Mouse (Mus musculus): ENCODE data around the gene Jmjd4.
A peak's percentile ranks its signal among the peaks of the same experiment; 100 is the strongest.

Jmjd4 gene

DNA sequence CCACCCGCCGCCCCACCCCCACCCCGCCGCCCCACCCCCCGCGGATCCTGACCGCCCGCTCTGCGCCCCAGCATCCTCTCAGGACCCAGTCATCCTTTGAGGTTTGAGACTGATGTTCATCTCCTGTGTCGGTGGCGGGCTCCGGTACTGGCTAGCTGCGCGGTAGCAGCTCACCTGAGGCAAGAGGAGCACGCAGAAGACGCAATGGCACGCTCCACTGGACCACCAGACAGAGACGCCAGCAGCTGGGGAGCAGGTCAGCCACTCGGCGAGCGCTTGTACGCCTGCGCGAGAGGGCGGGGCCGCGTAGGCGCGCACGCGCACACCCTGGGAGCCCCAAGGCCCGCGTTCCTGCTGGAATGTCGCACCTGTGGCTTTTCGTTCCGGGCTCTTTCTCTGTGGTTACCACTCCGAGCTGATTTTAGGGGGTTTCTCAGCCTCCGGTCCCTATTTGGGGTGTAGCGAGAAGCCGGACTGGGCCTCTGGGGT lies at the start of gene Jmjd4:
Jmjd4 (plus strand) TSS at position 305 of the 489 bp plus-strand sequence.
- peak; percentile 81 for DNase-seq (ENCODE audit: low read depth, low spot score)

DNA sequence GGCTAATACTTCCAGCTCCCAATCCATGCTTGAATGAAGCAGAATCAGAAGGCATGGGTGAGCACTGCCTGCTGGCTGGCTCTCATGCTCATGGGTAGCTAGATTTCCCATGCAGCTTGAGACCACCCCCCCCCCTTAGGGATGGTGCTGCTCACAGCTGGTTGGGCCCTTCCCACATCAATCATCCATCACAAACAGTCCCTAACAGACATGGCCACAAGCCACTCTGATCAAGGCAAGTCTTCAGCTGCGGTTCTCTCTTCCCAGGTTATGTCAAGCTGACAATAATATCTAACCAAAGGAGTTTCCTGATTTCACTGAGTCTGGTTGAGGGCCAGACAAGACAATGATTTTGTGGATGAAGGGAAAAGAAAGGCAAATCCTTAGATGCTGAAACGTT lies 49.0 kb upstream of the Jmjd4 start:
- DNase-seq (ENCODE audit: low read depth, low spot score) = no peak

DNA sequence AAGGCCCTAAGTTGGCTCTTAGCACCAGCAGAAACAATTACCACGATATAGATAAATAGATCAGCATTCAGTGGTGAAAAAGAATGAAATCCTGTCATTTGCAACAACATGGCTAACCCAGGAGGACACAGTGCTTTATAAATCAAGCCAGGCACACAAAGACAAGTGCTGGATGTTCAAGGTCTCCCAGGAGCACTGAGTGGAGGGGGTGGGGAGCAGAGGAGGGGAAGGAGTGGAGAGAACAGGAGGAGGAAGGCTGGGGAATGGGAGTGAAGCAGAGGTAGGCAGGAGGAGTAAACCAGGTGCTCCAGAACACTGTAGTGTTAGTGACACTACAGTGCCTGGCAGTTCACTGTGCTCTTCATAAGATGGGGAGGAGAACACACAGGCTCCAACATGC lies 44.1 kb upstream of the Jmjd4 start:
- DNase-seq (ENCODE audit: low read depth, low spot score) = no peak

DNA sequence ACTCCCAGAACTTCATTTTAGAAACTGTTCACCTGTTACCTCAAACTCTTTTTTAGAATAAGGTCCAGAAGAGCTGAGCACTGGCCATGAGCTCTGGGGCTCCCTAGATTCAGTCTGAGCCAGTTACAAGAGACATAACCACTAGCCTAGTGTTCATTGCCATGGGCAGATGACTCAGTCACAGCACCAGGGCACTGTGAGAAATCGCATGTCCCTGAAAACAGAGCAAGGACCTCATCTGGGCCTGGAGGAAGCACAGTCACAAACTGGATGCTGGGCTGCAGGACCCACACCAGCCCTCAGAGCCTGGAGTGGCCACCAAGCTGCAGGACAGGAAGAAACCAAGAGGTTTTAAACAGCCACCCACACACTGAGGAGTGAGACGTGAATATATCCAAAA lies 39.0 kb upstream of the Jmjd4 start:
- no peak for DNase-seq (ENCODE audit: low read depth, low spot score)

DNA sequence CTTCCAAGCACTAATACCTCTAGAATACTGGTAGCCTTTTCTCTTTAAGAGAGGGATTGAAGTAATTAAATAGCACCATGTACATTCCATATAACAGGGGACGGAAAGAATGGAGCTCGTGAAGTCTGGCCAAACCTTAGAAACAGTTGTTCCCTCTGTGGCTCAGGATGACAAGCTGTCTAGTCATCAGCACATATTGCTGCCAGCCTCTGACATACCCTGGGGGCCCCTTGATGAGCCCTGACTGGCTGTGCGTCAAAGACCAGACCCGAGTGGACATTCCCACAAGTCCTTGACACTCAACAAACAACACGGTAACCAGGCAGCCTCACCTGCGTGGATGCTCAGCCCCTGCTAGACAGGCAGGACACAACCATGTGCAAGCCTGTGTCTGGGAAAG lies 37.8 kb upstream of the Jmjd4 start:
- no peak for DNase-seq (ENCODE audit: low read depth, low spot score)

DNA sequence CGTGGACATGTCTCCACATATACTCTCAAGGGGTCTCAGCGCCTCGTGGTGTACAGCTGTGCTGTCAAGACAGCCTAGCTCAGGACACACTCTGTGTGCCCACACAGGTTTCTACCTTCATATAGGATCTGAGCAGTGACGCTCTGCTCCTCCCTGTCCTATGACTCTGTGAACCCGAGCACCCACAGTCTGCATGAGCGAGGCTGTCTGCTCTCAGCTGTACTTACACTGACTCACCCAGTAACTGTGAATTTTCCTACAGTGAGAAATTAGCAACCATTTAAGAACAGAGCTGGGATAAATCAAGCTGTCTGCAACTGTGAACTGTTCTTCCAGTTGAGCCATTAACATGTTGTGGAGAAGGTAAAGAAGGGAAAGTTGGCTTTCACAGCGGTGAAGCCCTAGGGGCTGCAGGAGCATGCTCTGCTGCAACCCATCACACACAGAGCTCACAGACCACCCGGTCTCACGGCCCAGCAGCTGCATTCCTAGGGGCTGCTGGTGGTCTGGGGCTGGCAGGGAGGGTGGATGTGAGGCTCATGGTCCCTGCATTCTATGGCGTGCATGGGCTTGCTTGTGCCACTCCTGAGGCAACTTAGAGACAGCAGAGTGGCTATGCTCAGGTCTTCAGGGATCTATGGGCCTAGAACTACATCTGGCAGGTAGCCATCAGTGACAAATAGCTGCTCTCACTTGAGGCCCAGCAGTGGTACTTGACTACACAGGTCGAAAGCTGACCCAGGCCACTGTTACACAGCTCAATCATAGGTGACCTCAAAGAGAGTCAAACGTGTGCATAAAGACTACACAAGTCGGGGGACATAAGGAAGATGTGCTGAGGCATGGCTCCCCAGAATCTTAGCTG lies 36.6 kb upstream of the Jmjd4 start:
- DNase-seq (ENCODE audit: low read depth, low spot score) = no peak

DNA sequence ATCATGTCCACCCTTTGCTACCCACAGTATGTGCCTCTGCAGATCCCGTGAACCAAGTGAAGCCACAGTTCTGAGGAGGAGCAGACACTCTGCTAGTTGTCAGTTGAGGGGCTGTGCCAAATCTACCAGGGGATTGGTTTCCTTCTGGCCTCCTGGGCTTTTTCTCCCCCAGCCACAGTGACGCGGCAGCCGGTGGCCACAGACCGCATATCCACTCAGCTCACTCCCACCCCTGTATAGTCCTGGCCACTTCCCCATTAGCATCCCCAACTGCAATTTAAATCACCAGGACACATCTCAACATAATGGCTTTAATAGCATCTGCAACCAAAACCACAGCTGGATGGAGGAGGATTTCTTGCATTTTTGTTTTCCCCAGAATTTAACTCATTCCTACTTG lies 31.1 kb upstream of the Jmjd4 start:
- no peak for DNase-seq (ENCODE audit: low read depth, low spot score)

DNA sequence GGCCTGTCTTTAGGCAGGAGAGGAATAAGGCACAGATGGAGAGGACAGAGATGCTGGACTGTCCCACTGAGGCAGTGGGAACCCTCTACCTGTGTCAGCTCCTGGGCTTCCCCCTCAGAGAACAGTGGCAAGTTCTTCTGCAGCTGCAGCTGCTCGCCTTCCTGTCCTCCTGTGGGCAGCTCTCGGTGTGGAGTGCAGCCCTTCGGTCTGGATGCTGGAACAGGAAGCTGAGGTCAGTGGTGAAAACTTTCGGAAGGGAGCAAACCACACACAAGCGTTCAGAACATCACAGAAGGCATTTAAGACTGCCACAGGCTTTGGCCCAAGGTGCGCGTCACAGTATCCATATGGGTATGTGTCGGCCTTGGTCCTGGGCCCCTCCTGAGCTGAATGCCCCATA lies 28.4 kb upstream of the Jmjd4 start:
- DNase-seq (ENCODE audit: low read depth, low spot score) = no peak

DNA sequence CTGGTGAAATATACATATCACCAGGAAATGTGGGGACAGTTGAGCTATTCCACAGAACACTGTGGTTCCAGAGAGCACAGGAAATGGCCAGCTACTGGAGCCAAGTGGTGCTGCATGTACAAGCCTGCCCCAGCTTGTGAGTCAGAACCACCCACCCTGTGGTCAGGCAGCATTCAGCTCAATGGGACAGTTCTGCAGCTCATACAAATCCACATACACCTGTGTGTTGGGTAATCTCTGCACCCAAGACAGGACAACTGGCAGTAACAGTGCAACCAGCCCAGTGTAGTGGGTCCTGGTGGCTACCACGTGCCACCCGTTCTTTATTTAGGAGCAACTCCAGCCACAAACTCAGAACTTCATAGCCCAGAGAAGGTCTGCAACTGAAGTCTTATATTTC lies 27.9 kb upstream of the Jmjd4 start:
- no peak for DNase-seq (ENCODE audit: low read depth, low spot score)

DNA sequence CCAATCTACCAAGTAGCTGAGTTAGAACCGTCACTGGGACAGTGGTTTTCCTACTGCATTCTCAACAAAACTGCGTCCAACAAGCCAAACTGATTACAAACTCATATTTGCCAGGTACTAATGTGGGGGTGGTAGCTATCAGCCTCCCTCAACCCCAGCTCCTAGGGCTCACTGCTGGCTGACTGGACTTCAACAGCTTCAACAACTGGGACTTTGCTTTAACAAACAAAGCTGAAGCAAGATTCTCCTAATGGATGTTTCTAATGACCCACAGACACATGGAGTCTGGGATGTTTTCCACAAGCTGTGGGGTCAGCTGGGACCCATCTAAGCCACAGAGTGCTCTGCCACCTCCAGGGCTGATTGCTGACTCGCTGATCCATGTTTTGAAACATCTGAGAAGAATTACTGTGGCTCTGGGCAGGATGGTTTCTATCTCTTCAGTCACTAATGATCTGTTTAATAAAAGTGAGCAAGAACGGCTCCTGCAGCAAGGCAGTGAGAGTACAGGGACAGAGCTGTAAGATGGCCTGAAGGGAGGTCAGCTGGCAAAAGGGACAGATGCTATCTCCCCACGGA lies 26.7 kb upstream of the Jmjd4 start:
- DNase-seq (ENCODE audit: low read depth, low spot score) = no peak

DNA sequence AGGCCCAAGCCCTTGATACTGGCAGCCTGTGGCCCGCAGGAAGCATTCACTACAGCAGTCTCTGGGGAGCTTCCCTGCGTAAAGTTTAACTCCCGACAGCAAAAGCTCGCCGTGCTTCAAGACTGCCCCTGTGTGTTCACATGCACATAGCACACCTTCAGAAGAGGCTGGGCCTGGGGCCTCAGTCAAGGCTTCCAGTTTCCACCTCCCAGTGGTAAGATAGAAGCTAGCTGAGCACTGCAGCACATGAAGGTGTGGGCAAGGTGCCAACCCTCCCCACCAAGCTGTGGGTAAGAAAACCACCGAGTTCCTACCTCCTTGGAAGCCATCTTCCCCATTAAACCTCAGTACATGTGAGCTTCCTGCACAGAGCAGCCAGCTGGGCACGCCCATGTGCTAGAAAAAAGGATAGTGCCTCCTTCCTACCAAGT lies 24.2 kb upstream of the Jmjd4 start:
- no peak for DNase-seq (ENCODE audit: low read depth, low spot score)

DNA sequence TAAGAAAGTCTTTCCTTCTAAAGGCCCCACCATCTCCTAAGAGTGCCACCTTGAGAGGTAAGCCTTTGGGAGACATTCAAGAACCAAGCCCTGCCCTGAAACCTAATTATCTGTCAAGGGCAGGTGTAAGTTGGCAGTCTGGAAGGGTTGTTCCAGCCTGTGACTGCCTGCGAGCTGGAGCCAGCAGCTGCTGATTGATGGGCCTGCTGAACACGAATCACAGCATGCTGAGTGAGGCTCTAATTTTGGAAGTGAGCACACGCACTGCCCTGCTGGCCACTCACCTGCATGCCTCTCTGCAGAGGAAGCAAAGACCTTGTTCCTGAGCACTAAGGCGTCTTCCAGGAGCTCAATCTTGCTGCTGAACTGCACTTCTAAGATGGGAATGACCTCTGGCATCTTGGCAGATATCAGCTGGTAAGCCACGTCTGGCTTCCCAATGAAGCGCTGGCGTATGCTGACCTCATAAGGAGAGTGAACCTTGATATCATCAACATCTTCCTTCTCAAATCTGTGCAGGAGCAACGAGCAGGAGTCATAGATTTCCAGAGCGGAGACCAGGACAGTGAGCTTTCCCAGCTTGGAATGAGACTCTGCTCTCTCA lies 21.7 kb upstream of the Jmjd4 start:
- DNase-seq (ENCODE audit: low read depth, low spot score) = no peak

DNA sequence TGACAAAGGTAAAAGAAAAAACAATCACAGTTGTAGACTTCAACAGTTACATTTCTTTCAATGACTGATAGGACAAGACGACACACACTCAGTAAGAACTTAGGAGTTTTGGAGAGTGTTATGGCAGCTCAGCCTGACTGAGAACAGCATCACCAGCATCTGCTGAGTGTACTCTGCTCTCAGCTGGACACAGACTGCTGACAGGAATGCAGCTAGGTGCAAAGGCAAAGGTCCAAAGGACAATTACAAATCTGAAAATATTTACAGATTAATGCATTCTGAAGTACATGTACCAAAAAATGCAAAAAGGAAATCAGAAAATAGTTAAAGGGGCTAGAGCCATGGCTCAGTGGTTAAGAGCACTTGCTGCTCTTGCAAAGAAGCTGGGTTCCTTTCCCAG lies 19.9 kb upstream of the Jmjd4 start:
- DNase-seq (ENCODE audit: low read depth, low spot score) = no peak

DNA sequence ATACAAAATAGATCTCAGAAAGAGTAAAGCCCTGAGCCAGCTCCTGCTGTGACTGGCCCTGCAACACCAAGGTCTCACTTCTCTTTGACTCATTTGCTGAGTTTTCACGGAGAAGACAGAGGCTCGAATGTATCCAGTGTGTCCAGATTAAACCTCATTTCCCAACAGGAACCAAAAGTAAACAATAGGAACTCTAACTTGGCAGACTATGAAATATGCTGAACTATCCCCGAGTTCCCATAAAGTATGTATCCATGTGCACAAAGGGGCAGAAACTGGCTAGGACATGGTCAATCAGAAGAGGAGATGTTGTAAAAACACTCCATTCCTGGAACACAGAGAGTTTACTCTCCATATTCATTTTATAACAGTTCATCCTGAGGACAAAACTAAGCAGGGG lies 17.6 kb upstream of the Jmjd4 start:
- no peak for DNase-seq (ENCODE audit: low read depth, low spot score)

DNA sequence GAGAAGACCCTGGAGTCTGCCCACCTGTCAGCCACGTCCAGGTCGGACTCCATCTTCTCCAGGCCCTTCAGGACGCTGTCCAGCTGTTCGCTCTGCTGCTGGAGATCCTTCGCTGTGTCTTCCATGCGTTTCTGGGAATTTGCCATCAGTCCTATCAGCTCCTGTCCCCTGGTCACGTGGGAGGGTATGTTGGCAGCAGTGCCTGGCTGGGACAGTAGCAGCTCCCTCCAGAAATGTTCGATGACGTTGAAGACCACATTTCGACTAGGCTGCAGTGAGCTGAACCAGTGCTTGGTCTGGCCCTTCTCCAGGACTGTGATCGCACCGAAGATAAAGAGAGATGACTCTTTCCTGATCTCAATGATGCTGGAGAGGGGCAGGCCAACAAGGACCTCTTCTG lies 11.9 kb upstream of the Jmjd4 start:
- no peak for DNase-seq (ENCODE audit: low read depth, low spot score)

DNA sequence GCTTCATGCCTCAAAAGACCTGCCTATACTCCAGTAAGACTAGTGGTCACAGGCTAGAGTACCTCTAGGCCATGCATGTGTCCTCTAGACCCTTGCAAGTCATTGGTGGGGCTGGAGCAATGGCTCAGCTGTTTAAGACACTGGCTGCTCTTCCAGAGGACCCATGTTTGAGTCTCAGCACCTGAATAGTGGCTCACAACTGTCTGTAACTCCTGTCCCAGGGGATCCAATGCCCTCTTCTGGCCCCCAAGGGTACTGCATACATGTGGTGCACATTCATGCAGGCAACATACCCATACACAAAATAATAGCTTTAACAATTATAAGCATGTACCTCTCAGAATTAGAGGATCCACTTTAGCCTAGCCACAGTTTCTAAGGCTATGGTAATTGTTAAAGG lies 6.7 kb upstream of the Jmjd4 start:
- no peak for DNase-seq (ENCODE audit: low read depth, low spot score)

DNA sequence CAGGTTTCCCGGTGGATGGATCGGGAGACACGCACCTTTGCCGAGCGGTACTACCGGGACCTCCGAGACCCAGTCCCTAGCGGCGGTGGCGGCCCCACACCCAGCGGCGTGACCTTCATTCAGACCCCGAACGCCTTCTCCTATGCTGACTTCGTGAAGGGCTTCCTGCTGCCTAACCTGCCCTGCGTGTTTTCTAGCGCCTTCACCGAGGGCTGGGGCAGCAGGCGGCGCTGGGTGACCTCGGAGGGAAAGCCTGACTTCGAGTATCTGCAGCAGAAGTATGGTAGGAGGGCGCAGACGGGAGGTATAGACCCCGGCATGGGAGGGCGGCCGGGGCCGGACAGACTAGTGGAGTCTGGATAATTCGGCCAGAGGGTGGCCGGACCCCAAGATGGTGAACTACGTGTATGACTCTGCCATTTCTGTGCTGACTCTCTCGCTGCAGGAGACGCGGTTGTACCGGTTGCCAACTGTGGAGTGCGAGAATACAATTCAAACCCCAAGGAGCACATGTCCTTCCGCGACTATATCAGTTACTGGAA lies 456 bp downstream of the Jmjd4 start:
- DNase-seq (ENCODE audit: low read depth, low spot score) = peak; percentile 12

DNA sequence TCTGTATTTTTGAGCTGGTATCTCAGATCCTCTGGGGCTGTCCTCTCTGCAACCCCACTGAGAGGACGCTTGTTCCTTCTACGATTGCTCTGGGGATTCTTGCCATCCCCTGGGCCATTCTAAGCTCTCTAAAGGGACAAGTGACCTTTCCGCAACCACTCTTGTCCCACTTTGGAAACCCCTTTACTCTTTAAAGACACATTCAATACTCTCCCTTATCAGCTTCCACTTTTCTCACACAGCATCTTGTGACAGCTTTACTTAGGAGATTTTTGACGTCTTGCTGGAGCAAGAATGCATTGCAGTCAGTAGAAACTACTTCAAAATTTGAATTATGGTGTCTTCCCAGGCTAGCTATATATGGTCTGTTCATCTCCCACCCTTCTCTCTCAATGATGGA lies 1.2 kb downstream of the Jmjd4 start, which contains the start of gene Snap47:
Snap47 (minus strand) TSS at position 101 of the 400 bp plus-strand sequence.
- no peak for DNase-seq (ENCODE audit: low read depth, low spot score)

DNA sequence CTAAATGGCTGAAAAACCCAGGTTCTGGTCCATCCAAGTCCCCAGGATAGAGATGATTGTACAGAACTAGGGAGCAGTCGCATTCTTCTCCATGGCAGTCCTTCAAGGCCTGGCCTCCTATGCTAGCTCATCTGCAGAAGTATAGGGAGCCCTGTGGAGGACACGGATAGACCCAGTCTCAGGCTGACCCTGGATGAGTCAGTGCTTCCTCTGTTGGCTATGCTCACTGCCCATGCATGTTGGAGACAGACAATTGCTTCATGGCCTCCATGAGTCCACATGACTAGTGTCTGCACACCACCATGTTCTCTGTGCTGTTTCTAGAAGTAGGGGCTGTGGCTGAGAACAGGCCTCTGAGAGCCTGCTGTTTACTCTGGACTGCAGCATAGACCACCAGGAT lies 6.5 kb downstream of the Jmjd4 start:
- no peak for DNase-seq (ENCODE audit: low read depth, low spot score)

DNA sequence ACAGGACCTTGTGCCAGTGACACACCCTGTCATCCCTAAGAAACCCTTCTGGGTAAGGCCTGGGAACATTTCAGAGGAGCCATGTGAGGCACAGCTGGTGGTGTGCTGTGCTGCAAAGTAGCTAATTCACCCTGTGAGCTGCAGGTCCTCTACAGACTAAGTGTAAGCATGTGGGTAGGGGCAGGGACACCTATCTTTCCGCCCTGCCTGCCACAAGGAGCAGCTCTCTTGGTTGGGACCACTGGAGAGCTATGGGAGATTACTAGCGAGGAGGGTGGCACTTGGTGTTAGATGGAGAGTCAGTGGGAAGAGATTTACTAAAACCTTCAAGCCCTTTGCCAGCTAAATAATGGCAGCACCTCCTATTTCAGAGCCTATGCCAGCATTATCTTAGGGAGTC lies 7.0 kb downstream of the Jmjd4 start:
- DNase-seq (ENCODE audit: low read depth, low spot score) = no peak

DNA sequence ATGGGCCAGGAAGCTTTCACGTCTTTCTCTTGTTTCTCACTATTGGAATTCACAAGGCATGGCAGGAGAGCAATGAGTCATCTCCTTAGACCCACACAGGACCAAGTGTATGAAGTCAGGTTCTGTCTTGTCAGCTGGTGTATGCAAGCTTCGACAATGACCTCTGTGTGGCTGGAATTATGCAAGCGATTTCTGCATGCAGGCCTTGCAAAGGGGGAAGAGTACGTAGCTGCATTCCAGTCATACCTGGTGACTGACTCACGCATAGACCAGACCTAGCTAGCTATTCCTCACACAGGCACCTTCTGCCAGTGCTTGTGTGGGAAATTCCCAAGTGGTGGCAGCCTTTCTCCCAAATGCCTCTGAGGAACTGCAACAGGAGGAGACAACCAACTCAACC lies 9.1 kb downstream of the Jmjd4 start:
- DNase-seq (ENCODE audit: low read depth, low spot score) = no peak

DNA sequence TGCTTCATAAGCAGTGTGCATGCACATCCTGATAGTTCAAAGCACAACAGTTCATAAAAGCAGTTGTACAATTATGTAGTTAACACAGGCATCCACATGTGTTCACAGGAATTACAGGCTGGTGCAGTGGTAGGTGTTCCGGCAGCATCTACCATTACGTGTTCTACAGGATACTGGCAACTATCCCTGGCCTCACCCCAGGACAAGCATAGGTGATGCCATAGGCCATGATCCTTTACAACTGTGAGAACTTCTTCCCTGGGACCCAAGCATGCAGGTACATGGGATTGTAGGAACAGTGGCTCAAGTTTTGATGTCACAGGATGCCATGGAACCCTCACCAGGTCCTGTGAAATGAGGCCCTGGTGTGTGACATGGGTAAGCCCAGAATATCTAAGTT lies 10.6 kb downstream of the Jmjd4 start:
- no peak for DNase-seq (ENCODE audit: low read depth, low spot score)
